Mouse (Mus musculus) ES-Bruce4 (cell line): ENCODE results near the gene Slc44a1.

Experiments
- CTCF ChIP-seq: IDR thresholded peaks from one replicate; pipeline ENCODE4 v1.8.1; 2011; ENCODE audit warnings: low read depth, low read length
- POLR2A ChIP-seq: IDR thresholded peaks from one replicate; pipeline ENCODE4 v1.8.1; 2011; ENCODE audit warnings: low read length; ENCODE audit not compliant: insufficient read depth

DNA sequence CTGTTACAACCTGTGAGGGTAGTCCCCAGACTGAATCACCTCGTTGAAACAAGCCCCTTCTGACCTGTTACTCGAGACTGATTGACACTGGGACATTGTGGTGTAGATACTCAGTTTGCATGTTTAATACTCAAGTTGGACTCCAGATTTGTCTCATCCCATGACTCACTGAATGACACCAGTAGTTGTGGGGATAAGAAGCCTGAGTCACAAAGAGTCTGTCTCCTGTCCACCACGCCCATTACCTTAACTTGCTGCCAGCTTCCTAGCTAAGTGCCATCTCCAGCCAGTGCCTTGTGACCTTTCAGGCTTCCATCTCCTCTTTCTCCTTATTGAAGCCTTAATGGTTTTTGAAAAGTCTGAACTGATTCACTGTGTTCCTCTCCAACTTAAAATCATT is 6.0 kb downstream of the Slc44a1 start:
- no peak for TF ChIP-seq POLR2A
- no peak for TF ChIP-seq CTCF
